Mouse (Mus musculus) frontal cortex, adult (tissue): ENCODE measurements around the gene Ankrd63.
A peak's percentile ranks its signal among the peaks of the same experiment; 100 is the strongest.

Experiments used
- ATAC-seq: cut with Nextera tagmentation; 2 replicates; pipeline ENCODE4 v1.9.2; 2017; ENCODE audit warnings: mild to moderate bottlenecking, moderate library complexity, mixed read lengths; ENCODE audit not compliant: low TSS enrichment

Gene Ankrd63

DNA sequence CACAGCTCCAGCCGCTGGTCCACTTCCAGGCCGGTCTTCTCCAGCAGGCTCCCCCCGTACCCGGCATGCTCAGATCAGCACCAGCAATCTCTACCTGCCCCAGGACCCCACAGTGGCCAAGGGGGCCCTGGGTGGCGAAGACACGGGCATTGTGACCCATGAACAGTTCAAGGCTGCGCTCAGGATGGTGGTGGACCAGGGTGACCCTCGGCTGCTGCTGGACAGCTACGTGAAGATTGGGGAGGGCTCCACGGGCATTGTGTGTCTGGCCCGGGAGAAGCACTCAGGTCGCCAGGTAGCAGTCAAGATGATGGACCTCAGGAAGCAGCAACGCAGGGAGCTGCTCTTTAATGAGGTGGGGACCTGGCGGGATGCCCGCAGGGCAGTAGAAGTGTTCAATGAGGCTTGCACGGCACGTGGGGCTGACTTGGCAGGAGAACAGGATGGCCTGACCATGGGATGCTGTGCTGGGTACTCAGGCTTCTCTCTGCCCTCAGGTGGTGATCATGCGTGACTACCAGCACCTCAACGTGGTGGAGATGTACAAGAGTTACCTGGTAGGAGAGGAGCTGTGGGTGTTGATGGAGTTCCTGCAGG is 10.3 kb downstream of the Ankrd63 start:
- ATAC-seq, result no peak

DNA sequence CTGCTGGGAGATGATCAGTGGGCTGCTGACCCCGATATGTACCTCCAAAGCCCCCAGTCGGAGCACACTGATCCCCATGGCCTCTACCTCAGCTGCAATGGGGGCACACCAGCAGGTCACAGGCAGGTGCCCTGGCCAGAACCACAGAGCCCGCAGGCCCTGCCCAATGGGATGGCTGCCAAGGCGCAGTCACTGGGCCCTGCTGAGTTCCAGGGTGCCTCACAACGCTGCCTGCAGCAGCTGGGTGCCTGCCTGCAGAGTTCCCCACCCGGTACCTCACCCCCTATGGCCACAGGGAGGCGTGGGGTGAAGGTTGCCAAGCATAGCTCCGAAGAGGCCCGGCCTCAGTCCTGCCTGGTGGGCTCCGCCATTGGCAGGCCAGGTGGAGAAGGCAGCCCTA is 13.9 kb downstream of the Ankrd63 start:
- ATAC-seq, result no peak

- no peak for ATAC-seq
These were observed 16.0 kb downstream of the Ankrd63 start for GRCm38 (mm10) chr2:118687791-118688190.

DNA sequence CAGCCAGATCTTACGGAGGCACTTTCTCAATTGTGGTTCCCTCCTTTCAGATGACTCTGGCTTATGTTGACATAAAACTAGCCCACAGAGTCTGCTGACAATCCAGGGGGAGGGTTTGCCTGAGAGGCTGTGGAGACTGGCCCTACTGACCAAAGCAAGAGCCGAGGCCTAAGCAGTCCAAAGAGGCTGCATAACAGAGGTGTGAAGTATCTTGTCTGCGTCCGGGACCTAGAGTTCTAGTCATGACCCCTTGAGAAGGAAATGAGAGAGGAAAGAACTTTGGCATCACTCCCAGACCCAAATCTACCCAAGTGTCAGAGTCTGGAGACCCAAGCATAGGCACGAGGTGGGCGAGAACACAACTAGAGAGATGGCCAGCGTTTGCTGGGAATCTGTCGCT is 17.1 kb downstream of the Ankrd63 start:
- no peak for ATAC-seq

- peak; percentile 85 for ATAC-seq
These were observed 18.7 kb downstream of the Ankrd63 start for GRCm38 (mm10) chr2:118685088-118685487.

DNA sequence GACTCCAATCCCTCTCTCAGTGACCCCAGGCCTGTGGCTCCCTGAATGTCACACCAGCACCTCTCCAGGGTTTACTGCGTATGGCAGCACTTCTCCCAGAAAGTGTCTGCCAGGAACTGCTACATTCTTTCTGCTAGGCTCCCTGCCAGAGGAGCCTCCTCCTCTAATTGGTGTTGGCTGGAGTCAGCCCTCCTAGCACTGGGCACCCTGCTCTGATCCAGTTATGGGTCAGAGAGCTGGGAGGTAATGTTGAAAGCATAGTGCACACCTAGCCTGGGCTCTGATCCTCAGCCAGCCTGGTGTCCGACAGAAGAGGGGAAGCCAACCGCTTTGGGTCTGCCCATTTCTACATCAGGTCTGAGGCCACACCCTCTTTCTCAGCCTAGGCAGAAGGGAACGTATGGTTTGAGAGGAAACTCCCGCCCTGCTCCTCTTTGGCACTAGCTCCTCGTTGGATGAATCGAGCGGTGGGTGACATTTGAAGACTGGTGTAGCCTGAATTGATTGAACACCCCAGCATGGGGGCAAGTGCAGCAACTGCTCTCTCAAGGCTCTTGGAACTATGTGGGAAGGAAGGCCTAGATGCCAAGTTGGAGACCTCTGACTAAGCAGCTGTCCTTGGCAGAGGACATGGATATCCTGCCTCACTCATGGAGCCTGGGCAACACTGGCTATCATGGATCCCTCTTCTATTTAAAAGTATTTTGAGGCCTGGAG is 21.1 kb downstream of the Ankrd63 start:
- ATAC-seq, result no peak

GRCm38 (mm10) chr2:118680926-118681325 is 22.8 kb downstream of the Ankrd63 start:
- ATAC-seq, result no peak

GRCm38 (mm10) chr2:118679577-118679976 is 24.2 kb downstream of the Ankrd63 start:
- no peak for ATAC-seq

DNA sequence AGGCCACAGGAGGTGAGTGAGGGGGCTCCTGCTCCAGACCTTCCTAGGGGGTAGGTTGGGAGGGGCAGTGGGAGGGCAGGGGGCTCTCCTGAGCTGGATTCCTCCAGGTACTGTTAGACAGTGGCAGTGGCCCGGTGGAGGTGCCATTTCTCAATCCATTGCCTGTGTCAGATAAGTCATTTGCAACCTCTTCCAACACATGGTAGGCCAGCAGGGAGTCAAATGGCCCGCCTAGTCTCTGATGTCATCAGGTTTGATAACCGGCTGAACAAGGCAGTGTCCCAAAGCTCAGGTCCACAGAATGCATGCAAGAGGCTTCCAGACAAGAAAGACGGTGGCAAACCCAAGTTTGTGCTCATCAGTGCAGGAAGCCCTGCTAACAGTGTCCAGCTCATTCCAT is 25.9 kb downstream of the Ankrd63 start:
- peak; percentile 31; the same call in 1 of the 2 replicates for ATAC-seq

GRCm38 (mm10) chr2:118676839-118677741 is 26.7 kb downstream of the Ankrd63 start:
- ATAC-seq, result peak; percentile 39

GRCm38 (mm10) chr2:118674500-118674899 is 29.3 kb downstream of the Ankrd63 start:
- ATAC-seq, result no peak

DNA sequence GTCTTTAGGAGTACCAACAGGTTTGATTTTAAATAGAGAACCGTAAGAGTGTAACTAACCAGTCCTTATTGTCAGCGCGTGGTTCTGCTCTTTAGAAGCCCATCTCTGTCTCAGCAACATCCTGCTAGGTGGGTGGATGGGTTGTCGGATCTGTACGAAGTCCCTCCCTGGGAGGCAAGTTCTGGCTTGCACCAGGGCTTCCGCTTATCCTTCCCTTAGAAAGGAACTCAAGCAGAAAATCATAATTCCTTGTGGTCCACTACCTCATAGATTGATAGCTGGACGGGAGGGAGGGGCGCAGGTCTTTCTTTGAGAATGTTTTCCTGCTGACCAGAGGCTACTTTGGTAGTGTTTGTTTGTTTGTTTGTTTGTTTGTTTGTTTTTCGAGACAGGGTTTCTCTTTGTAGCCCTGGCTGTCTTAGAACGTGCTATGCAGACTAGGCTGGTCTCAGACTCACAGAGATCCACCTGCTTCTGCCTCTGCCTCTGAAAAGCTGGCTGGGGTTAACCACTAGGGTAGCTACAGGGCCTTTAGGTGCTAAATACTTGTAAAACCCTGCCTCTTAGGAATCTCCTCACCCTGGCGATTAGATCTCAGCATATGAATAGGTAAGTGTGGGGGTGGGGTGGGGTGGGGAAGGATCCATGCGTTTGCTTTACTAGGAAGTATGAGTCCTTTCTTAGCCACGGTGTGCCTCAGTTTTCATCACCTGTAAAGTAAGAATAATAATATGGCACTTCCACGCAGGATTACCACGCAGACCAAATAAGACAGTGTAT is 29.9 kb downstream of the Ankrd63 start:
- no peak for ATAC-seq

DNA sequence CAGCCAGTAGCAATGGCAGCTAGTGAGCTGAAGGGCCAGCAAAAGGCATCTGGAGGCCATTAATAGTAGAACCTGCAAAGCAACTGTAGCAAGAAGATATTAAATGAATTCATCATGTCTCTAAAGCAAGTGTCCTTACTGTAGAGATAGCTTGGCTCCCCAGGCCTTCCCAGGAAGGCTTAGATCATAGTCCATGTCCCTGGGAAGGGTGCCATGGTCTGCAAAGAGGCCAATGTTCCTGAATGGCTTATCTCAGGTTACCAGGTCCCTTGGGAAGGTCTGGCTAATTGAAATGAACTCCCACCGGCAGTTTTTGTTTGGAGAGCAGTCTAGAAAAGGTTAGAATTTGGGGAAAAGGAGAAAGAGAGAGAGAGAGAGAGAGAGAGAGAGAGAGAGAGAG is 32.0 kb downstream of the Ankrd63 start:
- ATAC-seq, result no peak

- no peak for ATAC-seq
These were observed 34.0 kb downstream of the Ankrd63 start for GRCm38 (mm10) chr2:118669785-118670184.

- no peak for ATAC-seq
These were observed 34.5 kb downstream of the Ankrd63 start for GRCm38 (mm10) chr2:118669245-118669644.

DNA sequence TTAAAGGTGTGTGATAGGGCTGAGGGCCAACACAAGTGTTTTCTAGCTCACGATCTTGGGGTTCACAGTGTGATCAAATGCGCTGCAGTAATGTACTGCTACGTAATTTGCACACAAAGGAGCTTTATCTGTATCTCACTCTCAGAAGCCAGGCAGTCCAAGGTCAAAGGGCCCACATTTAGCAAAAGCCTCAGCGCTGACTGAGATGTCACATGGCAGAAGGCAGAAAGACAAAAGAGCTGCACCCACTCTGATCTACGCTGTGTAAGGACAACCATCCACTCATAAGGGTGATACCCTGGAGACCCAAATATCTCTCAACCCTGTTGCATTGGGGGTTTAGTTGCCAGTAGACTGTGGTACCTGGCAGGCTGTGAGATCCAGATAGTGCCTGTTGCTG is 36.6 kb downstream of the Ankrd63 start:
- no peak for ATAC-seq

- ATAC-seq, result no peak
These were observed 38.1 kb downstream of the Ankrd63 start for GRCm38 (mm10) chr2:118665616-118666015.

GRCm38 (mm10) chr2:118664975-118665516 is 38.7 kb downstream of the Ankrd63 start:
- ATAC-seq, result no peak

GRCm38 (mm10) chr2:118663804-118664766 is 39.7 kb downstream of the Ankrd63 start:
- ATAC-seq, result 0 out of 2 replicates have a peak, but pooled peaks have one; percentile 14
